Mouse (Mus musculus): ENCODE data around the gene Jmjd7. TPM values are rescaled to one million over a fixed set of nuclear protein-coding genes. Genes with fewer than 3 reads are reported as not detected.

Jmjd7 gene
- total and polyA plus RNA-seq, 3 experiments: 0.66 to 3.7 (median 3.2) TPM

GRCm38 (mm10) chr2:119988952-119989351, 38.3 kb upstream of the Jmjd7 start:
- no peak for DNase-seq (ENCODE audit: low spot score)
- Histone ChIP-seq H3K4me1 (ENCODE audit: insufficient read depth, low read depth, low read length) (peaks cover 11% of the 10 kb centered on the region; the same call in 1 of the 2 replicates), H3K4me3 (ENCODE audit: low read depth, low read length) (no peak overlapping the region), H3K9me3 (replicated peaks) (no peaks in the 10 kb centered on the region), H3K36me3 (replicated peaks) (peaks cover 18% of the 10 kb centered on the region), H3K27me3 (ENCODE audit: insufficient read depth, low read length) (no peaks in the 10 kb centered on the region)
- TF ChIP-seq GATA1 (IDR thresholded peaks at IDR 0.05; ENCODE audit: borderline replicate concordance, low read length) (no peak), CTCF (IDR thresholded peaks at IDR 0.05; ENCODE audit: low read depth, low read length) (no peak), GATA2 (IDR thresholded peaks at IDR 0.05; ENCODE audit: borderline replicate concordance, low read depth, low read length) (no peak), POLR2AphosphoS5 (IDR thresholded peaks at IDR 0.05; ENCODE audit: insufficient replicate concordance, low read depth, low read length) (no peak), TAL1 (conservative IDR thresholded peaks at IDR 0.05; ENCODE audit: low read depth, low read length) (no peak)
- no peak for ATAC-seq (ENCODE audit: extremely low read depth, insufficient number of reproducible peaks, low FRiP score, poor library complexity, severe bottlenecking)

GRCm38 (mm10) chr2:119990881-119991280, 36.4 kb upstream of the Jmjd7 start:
- DNase-seq (ENCODE audit: low spot score) (no peak), ATAC-seq (ENCODE audit: extremely low read depth, insufficient number of reproducible peaks, low FRiP score, poor library complexity, severe bottlenecking) (no peak)
- no peaks in the 10 kb centered on the region for H3K27me3 ChIP-seq (ENCODE audit: insufficient read depth, low read length)
- TF ChIP-seq GATA2 (IDR thresholded peaks at IDR 0.05; ENCODE audit: borderline replicate concordance, low read depth, low read length) (no peak), CTCF (IDR thresholded peaks at IDR 0.05; ENCODE audit: low read depth, low read length) (no peak), GATA1 (IDR thresholded peaks at IDR 0.05; ENCODE audit: borderline replicate concordance, low read length) (no peak), TAL1 (conservative IDR thresholded peaks at IDR 0.05; ENCODE audit: low read depth, low read length) (no peak), POLR2AphosphoS5 (IDR thresholded peaks at IDR 0.05; ENCODE audit: insufficient replicate concordance, low read depth, low read length) (no peak)
- peaks cover 18% of the 10 kb centered on the region for H3K36me3 ChIP-seq (replicated peaks)
- H3K4me1 ChIP-seq (ENCODE audit: insufficient read depth, low read depth, low read length): peaks cover 13% of the 10 kb centered on the region; the same call in 1 of the 2 replicates
- no peaks in the 10 kb centered on the region for H3K9me3 ChIP-seq (replicated peaks)
- no peak overlapping the region for H3K4me3 ChIP-seq (ENCODE audit: low read depth, low read length)

DNA sequence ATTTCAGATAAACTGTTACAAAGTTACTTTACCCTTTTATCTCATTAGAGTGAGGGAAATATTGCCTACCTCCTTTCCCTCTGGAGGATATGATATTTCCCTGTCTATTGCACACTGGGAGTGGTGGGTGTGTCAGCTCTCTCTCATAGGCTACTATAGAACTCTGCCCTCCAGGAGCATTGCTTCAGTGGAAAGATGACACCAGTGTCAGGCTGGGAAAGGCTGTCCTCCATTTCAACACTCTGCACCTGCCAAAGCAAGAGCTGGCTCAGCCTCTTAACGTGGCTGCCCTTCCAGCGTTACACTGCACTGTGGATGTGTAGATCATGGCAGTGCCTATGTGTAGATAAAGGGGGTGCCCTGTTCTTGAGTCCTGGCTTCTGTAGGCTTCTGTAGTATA, 34.9 kb upstream of the Jmjd7 start:
- Histone ChIP-seq H3K9me3 (replicated peaks) (no peaks in the 10 kb centered on the region), H3K27me3 (ENCODE audit: insufficient read depth, low read length) (no peaks in the 10 kb centered on the region), H3K4me1 (ENCODE audit: insufficient read depth, low read depth, low read length) (peaks cover 7% of the 10 kb centered on the region; the same call in 1 of the 2 replicates), H3K36me3 (replicated peaks) (peaks cover 17% of the 10 kb centered on the region), H3K4me3 (ENCODE audit: low read depth, low read length) (no peak overlapping the region)
- ATAC-seq (ENCODE audit: extremely low read depth, insufficient number of reproducible peaks, low FRiP score, poor library complexity, severe bottlenecking) (no peak), DNase-seq (ENCODE audit: low spot score) (no peak)
- TF ChIP-seq POLR2AphosphoS5 (IDR thresholded peaks at IDR 0.05; ENCODE audit: insufficient replicate concordance, low read depth, low read length): no peak
- TF ChIP-seq TAL1 (conservative IDR thresholded peaks at IDR 0.05; ENCODE audit: low read depth, low read length): no peak
- TF ChIP-seq GATA1 (IDR thresholded peaks at IDR 0.05; ENCODE audit: borderline replicate concordance, low read length): no peak
- TF ChIP-seq GATA2 (IDR thresholded peaks at IDR 0.05; ENCODE audit: borderline replicate concordance, low read depth, low read length): no peak
- TF ChIP-seq CTCF (IDR thresholded peaks at IDR 0.05; ENCODE audit: low read depth, low read length): no peak

DNA sequence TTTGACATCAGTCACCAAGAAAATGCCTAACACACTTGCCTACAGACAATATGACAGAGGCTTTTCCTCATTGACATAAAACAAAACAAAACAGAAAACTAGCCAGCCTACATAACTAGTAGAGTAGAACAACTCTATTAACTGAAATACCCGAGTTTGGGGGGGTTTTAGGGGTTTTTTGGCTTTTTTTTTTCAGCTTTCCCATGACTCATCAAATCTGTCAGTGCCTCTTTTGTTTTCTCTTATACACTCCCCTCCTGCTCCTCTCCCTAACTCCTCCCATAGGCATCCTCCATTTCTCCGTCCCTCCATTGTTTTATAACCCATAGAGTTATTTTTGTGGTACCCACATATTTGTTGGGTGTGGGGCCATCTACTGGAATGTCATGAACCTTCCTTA, 33.8 kb upstream of the Jmjd7 start:
- H3K27me3 ChIP-seq (ENCODE audit: insufficient read depth, low read length): no peaks in the 10 kb centered on the region
- no peaks in the 10 kb centered on the region for H3K9me3 ChIP-seq (replicated peaks)
- DNase-seq (ENCODE audit: low spot score) (no peak), ATAC-seq (ENCODE audit: extremely low read depth, insufficient number of reproducible peaks, low FRiP score, poor library complexity, severe bottlenecking) (no peak)
- H3K36me3 ChIP-seq (replicated peaks): peaks cover 22% of the 10 kb centered on the region
- H3K4me3 ChIP-seq (ENCODE audit: low read depth, low read length): no peak overlapping the region
- H3K4me1 ChIP-seq (ENCODE audit: insufficient read depth, low read depth, low read length): peaks cover 7% of the 10 kb centered on the region; the same call in 1 of the 2 replicates
- TF ChIP-seq GATA1 (IDR thresholded peaks at IDR 0.05; ENCODE audit: borderline replicate concordance, low read length) (no peak), POLR2AphosphoS5 (IDR thresholded peaks at IDR 0.05; ENCODE audit: insufficient replicate concordance, low read depth, low read length) (no peak), TAL1 (conservative IDR thresholded peaks at IDR 0.05; ENCODE audit: low read depth, low read length) (no peak), GATA2 (IDR thresholded peaks at IDR 0.05; ENCODE audit: borderline replicate concordance, low read depth, low read length) (no peak), CTCF (IDR thresholded peaks at IDR 0.05; ENCODE audit: low read depth, low read length) (no peak)

DNA sequence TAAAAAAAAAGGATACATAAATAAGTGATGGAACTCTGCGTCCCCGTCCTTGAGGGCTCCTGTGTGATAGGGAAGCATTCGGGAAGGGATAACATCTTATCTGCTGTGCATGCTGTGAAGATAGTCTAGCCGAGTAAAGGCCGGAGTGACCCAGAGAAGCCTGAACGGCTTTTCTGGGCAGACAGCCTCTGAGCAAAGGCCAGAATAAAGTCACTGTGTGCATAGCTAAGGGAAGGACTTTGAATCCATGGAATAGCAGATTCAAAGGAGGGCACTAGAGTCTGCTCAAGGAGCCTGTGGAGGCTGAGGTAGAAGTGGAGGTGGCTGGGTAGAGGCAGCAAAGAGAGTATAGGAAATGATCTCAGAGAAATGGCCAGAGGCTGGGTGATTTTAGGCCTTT, 32.4 kb upstream of the Jmjd7 start:
- H3K4me1 ChIP-seq (ENCODE audit: insufficient read depth, low read depth, low read length): peaks cover 6% of the 10 kb centered on the region; the same call in 1 of the 2 replicates
- TF ChIP-seq GATA2 (IDR thresholded peaks at IDR 0.05; ENCODE audit: borderline replicate concordance, low read depth, low read length): no peak
- no peak for TF ChIP-seq CTCF (IDR thresholded peaks at IDR 0.05; ENCODE audit: low read depth, low read length)
- no peak for TF ChIP-seq TAL1 (conservative IDR thresholded peaks at IDR 0.05; ENCODE audit: low read depth, low read length)
- TF ChIP-seq GATA1 (IDR thresholded peaks at IDR 0.05; ENCODE audit: borderline replicate concordance, low read length): no peak
- no peak for TF ChIP-seq POLR2AphosphoS5 (IDR thresholded peaks at IDR 0.05; ENCODE audit: insufficient replicate concordance, low read depth, low read length)
- no peak for ATAC-seq (ENCODE audit: extremely low read depth, insufficient number of reproducible peaks, low FRiP score, poor library complexity, severe bottlenecking)
- H3K9me3 ChIP-seq (replicated peaks): no peaks in the 10 kb centered on the region
- peaks cover 27% of the 10 kb centered on the region for H3K36me3 ChIP-seq (replicated peaks)
- H3K27me3 ChIP-seq (ENCODE audit: insufficient read depth, low read length): no peaks in the 10 kb centered on the region
- H3K4me3 ChIP-seq (ENCODE audit: low read depth, low read length): no peak overlapping the region
- DNase-seq (ENCODE audit: low spot score): no peak

- Histone ChIP-seq H3K4me1 (ENCODE audit: insufficient read depth, low read depth, low read length) (peaks cover 5% of the 10 kb centered on the region), H3K27me3 (ENCODE audit: insufficient read depth, low read length) (no peaks in the 10 kb centered on the region), H3K4me3 (ENCODE audit: low read depth, low read length) (no peak overlapping the region), H3K36me3 (replicated peaks) (peaks cover 23% of the 10 kb centered on the region), H3K9me3 (replicated peaks) (no peaks in the 10 kb centered on the region)
- ATAC-seq (ENCODE audit: extremely low read depth, insufficient number of reproducible peaks, low FRiP score, poor library complexity, severe bottlenecking) (no peak), DNase-seq (ENCODE audit: low spot score) (no peak)
- no peak for TF ChIP-seq CTCF (IDR thresholded peaks at IDR 0.05; ENCODE audit: low read depth, low read length)
- no peak for TF ChIP-seq POLR2AphosphoS5 (IDR thresholded peaks at IDR 0.05; ENCODE audit: insufficient replicate concordance, low read depth, low read length)
- TF ChIP-seq GATA1 (IDR thresholded peaks at IDR 0.05; ENCODE audit: borderline replicate concordance, low read length): no peak
- TF ChIP-seq TAL1 (conservative IDR thresholded peaks at IDR 0.05; ENCODE audit: low read depth, low read length): no peak
- no peak for TF ChIP-seq GATA2 (IDR thresholded peaks at IDR 0.05; ENCODE audit: borderline replicate concordance, low read depth, low read length)
Observed at GRCm38 (mm10) chr2:119995391-119996281, 31.6 kb upstream of the Jmjd7 start.
